Mouse (Mus musculus) adrenal gland (tissue): Measurements from ENCODE around the gene Batf.
"Not testable (repeated sequence)": the region's sequence is repeated elsewhere in the genome, so short reads cannot be mapped to it uniquely, and the experiment has no call there.

ENCODE experiments used
- intact Hi-C: fragments of 180-260 bp; cut with DNase I; formaldehyde crosslinking; loops from one replicate; pipeline ENCODE4 v1.15.1; 2025

Gene Batf

DNA sequence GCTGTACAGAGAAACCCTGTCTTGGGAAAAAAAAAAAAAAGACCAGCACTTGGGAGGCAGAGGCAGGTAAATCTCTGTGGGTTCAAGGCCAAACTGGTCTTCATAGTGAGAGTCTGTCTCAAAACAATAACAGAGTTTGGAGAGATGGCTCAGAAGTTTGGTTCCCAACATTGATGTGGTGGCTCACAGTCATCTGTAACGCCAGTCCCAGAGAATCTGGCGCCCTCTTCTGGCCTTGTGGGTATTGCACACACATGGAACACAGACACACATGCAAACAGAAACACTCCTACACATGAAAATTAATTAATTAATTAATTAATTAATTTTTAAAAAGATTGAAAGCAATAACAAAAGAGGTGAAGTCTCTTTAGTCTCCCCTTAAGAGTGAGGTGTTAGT is 4.1 kb upstream of the Batf start:
- intact Hi-C loops, result no loop called here

DNA sequence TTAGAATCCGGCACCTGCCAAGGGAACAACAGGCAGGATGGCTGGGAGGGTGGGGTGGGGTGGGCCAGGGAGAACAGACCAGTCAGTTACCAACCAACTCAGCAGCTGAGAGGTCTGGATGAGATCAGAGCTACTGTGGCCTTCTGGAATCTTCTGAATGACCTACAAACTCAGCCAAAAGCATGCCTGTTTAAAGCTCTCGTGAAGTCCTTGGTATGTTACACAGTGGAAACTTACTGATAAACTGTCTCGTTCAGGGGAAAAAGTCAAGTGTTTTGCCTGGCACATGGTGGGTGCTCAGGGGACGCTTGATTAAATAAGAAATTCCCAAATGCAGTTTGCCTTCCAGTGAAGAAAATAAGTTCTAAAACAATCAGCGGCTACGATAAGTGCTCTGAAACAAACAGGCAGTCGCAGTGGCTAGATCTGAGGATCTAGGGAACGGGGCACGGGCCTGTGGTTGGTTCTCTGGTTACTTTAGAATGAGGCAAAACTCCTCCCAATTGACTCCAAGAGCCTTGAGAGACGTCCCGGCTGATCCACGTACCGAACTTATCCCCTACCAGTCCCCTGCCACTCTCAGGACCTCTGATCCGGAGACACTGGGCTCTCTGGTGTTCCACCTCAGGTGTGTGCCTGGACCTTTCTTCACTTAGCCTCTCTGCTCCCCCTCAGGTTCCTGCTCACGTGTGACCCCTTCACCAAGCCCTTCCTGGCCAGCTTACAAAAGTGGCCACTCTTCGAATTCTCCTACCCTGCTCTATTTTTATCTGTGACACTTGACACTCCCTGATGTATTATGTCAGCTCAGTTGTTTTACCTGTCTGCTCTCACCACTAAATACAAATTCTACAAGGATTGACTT is 1.8 kb upstream of the Batf start:
- intact Hi-C loops, result no loop called here

DNA sequence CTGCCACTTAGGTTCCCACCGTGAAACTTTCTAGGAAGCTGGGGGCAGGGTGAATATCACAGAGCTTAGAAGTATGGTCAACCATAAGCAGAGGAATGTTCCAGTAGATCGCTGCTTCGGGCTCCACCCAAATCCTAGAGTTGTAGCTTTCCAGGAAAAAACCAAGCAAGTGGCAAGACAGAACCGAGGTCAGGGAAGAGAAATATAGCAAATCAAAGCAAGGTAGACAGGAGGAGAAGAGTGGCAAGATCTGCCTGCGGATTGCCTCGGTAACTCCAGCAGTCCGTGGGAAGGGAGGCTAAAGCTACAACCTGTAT is 706 bp downstream of the Batf start:
- intact Hi-C loops, result no loop called here

DNA sequence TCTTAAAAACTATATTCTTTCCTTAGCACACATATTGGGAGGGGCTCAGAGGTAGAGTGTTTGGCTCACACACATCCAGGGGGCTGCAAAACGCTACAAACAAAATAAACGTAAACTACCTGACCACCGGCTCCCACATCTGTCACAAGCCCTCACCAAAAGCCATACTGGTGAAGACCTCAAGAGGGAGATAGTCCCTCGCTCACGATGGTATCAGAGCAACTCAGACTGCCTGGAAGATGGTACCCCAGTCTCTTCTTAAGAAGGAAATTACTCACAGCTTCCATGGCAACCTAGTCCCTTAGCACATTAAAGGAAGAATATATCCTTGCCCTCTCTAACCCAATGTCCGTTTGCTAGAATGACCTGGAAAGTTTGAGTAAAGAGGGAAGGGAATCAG is 1.4 kb downstream of the Batf start:
- intact Hi-C loops, result no loop called here

DNA sequence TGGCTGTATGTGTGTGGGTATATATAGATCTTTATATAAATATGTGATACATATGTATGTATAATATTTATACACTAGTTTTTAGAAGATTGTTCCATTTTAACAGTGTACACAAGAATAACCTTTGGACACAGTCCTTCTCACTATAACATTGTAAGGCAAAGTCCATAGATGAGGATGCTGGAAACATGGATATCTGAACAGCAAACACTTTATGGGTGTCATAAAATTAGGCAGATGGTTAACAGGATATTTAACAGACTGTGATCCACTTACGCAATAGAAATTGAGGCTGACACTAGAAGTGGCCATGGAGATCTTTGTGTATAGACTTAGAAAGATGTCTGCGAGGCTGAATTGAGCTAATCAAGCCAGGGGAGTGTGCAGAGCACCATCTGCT is 9.3 kb downstream of the Batf start:
- intact Hi-C loops, result no loop called here

DNA sequence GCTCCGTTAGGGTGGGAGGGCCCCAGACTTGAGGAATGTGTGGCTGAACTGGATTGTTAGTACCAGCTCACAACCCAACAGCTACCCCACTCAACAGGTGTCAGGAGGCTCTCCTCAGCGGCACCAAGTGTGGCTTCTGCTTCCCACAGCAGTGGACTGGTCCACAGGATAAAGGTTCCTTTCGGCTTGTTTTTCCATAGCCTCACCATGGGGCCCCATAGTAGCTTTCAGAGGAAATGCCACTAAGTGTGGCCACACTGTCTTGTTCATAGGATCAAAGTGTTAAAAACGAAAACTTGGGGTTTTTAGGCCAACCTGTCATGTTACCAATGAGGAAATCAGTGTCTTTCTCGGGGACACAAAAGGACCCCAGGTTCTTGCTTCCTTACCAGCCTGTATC is 10.0 kb downstream of the Batf start:
- intact Hi-C loops, result no loop called here

DNA sequence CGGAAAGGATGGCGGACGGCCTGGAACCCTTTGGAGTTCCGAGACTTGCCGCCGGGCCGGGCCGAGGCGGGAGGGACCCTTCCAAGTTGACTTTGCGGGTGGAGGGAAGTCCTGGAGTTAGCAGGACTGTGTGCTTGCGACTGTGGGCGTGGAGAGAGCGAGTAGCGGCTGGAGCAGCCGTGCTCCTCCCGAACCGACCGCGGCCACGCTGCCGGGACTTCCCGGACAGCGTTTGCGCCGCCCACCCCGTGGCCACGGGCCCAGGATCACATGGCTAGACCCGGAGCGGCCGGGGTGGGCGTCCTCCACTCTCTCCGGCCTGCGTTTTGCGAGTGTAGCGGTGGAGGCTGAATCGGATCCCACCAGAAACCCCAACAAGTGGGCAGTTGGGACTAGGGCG is 11.7 kb downstream of the Batf start:
- intact Hi-C loops, result not testable (repeated sequence)

DNA sequence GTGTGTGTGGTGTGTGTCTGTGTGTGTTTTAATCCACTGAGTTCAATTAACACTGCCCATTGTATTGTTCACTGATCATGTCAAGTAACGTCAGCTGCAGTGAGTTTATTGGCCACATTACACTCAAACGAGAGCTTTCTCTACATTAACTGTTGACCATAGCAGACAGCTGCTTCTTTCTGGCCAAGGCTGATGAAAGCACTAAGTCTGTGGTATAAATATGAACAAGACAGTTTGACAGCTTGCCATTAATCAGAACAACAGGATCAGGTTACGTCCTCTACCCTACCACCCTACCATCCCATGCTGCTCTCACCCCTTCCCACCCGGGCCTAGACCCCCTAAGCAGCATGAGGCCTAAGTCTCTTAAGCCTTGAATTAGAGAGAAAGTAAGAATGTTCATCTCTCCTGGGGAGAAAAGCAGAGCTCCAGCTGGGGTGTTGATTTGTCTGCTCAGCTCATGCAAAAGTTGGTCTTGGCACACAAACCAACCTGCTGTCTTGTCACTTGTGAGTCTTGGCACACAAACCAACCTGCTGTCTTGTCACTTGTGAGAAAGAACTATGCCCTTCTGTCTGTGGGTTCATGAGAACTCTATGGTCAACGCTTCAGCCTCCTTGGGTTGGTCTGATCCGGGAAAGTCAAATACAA is 13.8 kb downstream of the Batf start:
- intact Hi-C loops, result no loop called here

DNA sequence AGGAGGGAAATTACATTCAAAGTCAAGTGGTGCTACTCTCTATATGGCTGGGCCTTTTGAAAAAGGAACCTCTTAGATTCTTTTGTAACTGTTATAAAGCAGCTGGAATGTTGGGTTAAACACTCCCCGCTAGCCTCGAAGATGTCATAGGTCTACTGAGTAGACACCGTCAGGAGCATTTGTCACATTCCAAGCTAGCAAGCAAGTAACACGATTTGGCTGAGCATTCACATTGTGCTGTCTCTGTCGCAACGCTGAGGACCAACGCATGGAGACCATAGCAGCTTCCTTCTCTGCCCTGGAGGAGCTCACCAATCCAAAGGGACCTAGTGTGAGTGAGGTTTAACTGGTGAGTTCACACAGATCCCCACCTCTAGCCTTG is 14.4 kb downstream of the Batf start:
- intact Hi-C loops, result no loop called here

DNA sequence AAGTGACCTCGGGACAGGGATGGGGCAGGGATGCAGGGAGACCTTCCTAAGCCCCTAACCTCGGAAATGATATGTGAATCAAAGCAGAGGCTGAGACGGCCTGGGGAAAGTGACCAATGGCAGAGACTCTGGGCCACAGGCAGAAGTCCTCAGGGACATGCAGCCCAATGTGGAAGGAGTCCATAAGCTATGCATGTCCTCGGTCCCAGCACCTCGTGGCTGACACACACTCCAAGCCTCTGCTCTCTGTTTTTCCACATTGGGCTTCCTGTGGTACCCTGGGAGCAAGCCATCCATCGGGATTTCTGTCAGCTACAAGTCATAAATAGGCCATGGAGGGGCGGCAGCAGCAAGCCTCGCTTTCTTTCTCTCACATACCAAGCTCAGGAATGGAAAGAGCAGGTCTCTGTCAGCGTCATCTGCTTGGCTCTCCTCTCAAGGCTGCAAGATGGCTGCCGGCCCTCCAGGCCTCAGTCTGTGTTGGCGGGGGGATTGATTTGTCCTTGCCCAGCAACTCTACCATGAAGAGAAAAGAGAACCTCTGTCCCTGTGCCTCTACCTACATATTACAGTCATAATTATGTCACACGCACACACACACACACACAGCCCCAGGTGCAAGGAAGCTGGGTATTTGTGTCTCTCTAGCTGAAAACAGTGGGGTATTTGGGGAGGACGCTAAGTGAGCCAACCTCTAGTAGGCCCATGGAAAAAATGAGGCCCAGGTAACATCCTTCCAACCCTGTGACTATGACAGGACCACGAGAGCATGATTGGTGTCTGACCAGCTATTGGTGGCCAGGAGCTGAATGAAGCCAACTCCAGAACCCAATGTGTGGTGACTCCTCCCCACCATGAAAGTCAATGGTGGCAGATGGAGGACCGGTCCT is 15.9 kb downstream of the Batf start:
- intact Hi-C loops, result no loop called here

DNA sequence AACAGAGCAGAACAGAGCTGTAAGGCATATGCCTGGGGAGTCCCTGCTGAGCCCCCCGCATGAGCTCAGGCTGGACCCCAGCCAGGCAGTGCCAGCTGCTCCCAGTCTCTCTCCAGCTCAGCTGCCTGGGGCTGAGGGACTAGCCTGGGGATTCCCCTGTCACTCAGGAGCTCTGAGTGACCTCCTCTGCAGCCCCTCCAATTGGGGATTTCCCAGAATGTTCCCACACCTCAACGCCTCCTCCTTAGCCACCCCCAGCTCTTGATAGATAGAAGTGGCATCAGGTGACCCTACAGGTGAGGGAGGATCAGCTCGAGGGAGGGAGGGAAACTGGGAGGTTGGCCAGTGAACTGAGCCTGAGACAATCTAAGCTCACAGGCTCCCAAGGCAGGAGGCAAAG is 17.0 kb downstream of the Batf start:
- intact Hi-C loops, result no loop called here

DNA sequence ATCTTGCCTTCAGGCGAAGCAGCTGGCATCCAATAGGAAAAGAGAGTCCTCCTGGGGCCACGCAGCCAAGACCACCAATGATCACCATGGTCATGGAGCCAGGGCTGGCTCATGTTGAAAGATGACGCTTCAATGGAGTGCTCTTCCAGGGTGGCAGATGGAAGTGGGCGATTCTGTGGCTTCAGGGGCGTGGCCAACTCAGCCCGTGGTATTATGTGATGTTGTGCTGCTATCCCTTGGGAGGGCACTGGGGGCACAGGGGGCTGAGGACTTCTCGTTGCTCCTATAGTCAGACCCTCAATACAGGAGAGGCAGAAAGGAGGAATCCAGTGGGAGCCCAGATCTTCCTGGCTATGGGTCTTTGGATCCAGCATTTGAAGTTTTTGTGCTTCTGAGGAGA is 18.1 kb downstream of the Batf start:
- intact Hi-C loops, result no loop called here

DNA sequence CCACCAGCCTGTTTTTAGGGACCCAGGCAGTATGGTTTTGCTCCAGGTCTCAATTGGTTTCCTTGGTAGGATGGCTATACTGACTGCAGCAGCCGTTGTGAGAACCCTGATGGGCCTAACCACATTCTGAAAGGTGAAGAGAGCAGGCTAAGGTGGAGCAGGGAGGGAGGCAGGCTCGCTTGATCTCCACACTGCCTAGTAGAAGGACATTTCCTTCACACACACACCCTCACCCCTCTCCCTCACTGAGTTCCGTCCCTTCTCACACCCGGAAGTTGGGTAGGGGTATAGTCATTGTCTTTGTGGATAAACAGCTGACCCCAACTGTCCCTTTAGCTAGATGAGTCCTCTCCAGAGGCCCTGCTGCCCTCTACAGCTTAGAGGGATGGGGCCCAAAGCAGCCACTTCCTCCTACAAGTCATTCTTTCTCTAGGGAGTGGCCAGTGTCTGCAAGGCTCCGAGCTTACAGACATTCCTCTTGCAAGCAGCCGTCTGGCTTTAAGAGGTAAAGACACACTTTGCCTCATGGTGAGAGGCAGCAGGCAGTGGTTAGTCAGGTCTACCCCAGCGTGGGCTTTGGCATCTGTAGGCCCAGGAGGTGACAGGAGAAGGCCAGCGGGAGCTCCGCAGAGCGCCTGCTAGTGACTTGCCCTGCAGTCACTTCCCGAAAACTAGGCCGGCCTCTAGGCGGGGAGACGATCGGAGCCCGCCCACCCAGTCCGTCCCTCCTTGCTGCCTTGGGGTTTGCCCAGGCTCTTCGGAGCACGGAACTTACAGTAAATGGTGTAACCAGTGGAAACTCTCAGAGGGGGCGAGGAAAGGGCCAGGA is 18.7 kb downstream of the Batf start:
- intact Hi-C loops, result no loop called here

DNA sequence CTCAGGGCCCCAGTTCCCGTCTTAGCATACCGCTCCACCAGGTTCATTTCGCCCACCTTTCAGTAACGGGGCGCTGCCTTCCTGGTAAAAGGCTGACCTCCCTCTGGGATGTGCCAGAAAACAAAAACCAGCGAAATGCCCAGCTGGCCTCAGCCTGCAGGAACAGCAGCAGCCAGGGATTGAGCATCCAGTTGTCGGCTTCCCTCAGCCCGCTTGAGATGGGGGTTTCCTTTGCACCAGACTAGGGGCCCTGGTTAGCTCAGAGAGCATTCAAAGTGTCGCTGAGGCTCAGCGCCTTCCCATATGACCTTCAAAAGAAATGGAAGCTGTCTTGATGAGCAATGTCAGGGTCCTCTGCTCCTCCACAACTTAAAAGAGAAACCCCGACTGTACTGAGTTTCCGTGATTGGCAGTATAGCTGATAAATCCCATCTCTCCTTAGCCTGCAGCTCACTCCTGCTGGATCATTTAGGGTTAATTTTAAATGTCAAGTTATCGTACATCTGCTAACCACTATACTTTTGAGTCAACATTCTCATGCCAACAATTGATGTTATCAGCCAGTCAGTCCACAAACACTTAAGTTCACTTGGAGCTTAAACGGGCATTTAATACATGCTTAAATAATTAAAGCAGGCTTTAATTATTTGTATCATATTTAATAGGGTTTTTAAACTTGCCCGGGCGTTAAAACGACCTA is 19.5 kb downstream of the Batf start:
- intact Hi-C loops, result no loop called here

DNA sequence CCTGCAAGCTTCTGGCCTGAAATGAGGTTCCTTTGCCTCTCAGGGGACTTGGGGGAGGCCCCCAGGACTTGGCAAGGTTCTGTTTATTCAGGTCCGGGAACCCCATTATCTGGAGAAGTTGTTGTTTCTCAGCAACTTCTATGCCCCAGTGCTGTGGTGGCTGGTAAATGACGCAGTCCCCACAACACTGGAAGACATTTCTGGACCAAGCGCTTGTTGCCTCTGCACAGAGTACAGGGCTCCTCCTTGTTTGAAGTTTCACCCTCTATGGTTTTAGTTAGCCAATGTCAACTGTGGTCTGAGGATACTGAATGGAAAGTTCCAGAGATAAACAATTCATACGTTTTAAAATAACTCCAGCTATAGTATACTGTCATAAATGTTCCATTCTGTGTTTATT is 20.4 kb downstream of the Batf start:
- intact Hi-C loops, result no loop called here

DNA sequence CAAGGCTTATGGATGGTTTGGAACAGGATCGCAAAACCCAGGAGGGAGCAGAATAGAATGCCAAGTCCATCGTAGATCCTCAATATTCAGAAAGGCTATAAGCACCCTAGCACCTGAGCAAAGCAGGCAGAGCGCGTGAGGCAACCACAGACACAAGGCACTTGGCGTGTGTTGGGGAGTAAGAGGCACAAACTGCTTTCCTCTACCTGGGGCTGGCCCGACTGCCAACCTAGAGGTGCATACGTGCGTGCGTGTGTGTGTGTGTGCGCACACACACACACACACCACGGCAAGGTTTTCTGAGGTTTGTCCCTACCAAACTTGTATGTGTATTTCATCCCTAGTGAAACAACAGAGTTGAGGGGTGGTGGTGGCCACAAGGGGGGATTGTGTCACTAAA is 20.9 kb downstream of the Batf start:
- intact Hi-C loops, result no loop called here

DNA sequence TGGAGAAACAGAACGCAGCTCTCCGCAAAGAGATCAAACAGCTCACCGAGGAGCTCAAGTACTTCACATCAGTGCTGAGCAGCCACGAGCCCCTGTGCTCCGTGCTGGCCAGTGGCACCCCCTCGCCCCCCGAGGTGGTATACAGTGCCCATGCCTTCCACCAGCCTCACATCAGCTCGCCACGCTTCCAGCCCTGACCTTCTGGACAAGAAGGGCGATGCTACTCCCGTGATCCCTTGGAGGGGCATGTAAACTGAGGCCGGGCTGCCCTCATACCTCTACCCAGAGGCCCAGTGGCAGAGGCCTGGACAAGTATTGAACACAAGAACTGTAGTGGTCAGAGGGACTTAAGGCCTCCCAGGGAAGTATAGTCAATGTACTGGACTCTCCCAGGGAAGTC is 22.1 kb downstream of the Batf start:
- intact Hi-C loops, result no loop called here

DNA sequence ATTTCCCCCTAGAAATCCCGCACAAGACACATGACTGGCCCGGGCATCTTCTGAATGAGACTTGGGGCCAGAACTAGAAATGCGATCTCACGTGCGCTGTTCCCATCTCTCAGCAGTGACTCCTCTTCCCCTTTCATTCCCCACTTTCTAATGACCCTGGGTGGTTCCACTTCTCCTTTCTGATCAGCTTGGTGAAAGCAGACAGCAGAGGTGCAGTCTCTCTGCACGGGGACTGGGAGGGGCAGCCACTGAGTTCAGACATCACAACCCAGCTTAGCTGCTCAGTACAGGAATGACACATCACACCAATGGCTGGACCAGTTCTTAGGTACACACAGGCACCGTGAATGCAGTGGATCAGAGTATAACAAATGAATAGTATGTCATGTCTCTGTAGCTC is 24.2 kb downstream of the Batf start:
- intact Hi-C loops, result no loop called here

DNA sequence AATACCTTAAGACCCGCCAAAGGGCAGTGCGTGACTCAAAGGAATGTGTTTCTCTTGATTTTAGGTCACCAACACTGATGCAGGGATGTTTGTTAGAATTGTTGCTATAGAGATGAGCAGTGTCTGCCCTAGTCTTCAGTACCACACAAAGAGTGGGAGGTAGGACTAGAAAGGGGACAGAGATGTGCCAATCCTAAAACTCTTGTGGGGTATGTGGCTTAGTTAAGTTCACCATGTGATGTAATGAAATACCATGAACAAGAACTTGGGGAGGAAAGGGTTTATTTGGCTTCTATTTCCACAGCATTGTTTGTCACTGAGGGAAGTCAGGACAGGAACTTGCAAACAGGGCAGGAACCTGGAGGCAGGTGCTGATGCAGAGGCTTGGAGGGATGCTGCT is 26.1 kb downstream of the Batf start:
- intact Hi-C loops, result no loop called here

DNA sequence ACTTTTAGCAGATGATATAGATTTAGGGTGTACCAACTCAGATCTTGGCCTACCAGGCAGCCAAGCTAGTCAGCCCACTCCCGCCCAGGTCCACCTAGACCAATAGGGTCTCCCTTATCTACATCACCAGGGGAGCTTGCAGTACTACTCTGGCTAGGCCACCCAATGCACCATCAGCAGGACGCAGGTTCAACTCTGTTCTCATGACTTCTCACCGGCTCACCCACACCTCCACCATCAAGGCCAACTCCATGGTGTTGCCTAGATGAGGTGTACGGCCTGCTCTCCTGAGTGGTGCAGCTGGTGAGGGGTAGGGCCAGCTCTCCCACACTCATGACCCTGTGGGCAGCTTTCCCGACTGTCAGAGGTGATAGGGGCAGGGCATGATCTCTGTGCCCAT is 27.7 kb downstream of the Batf start:
- intact Hi-C loops, result no loop called here

DNA sequence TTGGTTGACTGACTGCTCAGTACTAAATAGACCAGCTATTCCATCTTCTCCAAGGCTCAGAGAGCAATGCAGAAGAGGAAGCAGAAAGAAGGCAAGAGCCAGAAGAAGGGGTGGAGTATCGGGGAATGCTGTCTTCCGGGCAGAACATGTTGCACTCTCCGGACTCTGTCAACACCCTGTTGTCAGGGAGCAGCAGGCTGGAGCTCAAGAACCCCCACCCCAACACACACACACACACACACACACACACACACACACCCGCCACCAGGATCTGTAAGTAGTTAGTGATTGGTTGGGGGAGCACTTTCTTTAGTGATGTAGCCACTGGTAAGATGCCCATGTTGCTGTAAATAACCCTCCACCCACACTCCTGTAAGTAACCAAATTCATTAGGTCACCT is 38.8 kb downstream of the Batf start:
- intact Hi-C loops, result loop anchor here (5.0 kb wide), 1 partner anchor 218 kb away; no protein-coding TSS in a partner anchor
